Mouse (Mus musculus): Measurements from ENCODE around the gene Isl1. TPM values are rescaled to one million over a fixed set of nuclear protein-coding genes. Genes with fewer than 3 reads are reported as not detected.

The Isl1 gene
- polyA plus RNA-seq, 1 experiment from 2014 or later, result 27.2 TPM

DNA sequence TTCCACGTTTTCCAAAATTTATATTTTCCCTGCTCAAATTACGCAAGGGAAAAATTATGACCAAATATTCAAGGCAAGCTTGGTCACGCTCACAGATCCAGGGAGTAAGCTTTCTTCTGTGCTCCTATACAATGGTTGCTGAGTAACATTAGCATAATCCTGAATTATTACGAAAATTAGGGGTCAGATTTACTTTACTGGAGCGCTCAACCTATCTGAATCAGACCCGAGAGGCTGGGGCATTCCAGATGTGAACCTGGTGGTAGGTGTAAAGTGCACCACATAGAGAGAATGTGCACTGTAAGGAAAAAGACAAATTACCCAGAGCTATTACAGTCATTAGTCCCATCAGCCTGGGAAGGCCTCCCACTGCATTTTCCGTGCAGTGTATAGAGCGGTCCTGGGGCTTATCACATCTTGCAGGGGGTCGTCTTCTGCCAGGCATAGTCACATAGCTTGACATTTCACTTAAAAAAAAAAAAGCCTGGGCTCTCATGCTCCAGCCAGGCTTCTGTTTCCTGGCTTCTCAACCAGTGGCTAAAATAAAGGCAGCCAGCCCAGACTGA lies 30.2 kb downstream of the Isl1 start:
- WGBS, result 52% methylated on average over 9 of the region's 9 CpGs
- no peak for DNase-seq (ENCODE audit: low spot score)
- Histone ChIP-seq H3K9me3 (no peaks in the 10 kb centered on the region), H3K27me3 (ENCODE audit: insufficient read depth, poor library complexity, severe bottlenecking) (no peaks in the 10 kb centered on the region), H3K36me3 (no peaks in the 10 kb centered on the region), H3K27ac (no peak overlapping the region), H3K4me3 (no peak overlapping the region), H3K4me1 (peaks cover 4% of the 10 kb centered on the region; the same call in 1 of the 2 replicates)

Measured in heart, embryonic 10.5 days (tissue).